Mouse (Mus musculus) layer of hippocampus, adult 11-12 months (tissue): ENCODE measurements at regions not wholly inside any gene's neighbourhood (a gene's known extent, or its start where the extent isn't known, plus 50 kb on each side); places are given as distances from the start of the nearest gene placed in this dataset.

Experiments
- DNase-seq: peaks from one replicate; pipeline ENCODE4 v3.0.0; 2022; ENCODE audit warnings: low spot score

- no peak for DNase-seq
These were observed 95.6 kb upstream of the Opcml start for GRCm38 (mm10) chr9:27694805-27695593.

- DNase-seq = no peak
These were observed 89.0 kb upstream of the Opcml start for GRCm38 (mm10) chr9:27701559-27701958.

GRCm38 (mm10) chr9:27702140-27702539 is 88.4 kb upstream of the Opcml start:
- DNase-seq = peak; percentile 61

- DNase-seq = no peak
These were observed 86.6 kb upstream of the Opcml start for GRCm38 (mm10) chr9:27704001-27704400.

- DNase-seq = no peak
These were observed 66.7 kb upstream of the Opcml start for GRCm38 (mm10) chr9:27723840-27724408.

- peak; percentile 61 for DNase-seq
These were observed 66.0 kb upstream of the Opcml start for GRCm38 (mm10) chr9:27724576-27724975.

GRCm38 (mm10) chr9:27728652-27729557 is 61.7 kb upstream of the Opcml start:
- peak; percentile 86 for DNase-seq

GRCm38 (mm10) chr9:27729558-27729889 is 61.1 kb upstream of the Opcml start:
- DNase-seq = no peak

GRCm38 (mm10) chr9:27739287-27739686 is 51.3 kb upstream of the Opcml start:
- peak; percentile 29 for DNase-seq
